Mouse (Mus musculus) midbrain, embryonic 11.5 days (tissue): ENCODE results near the gene Wdr73. TPM values are rescaled to one million over a fixed set of nuclear protein-coding genes. Genes with fewer than 3 reads are reported as not detected.

Experiments
- ATAC-seq: fragments of 200-750 bp; cut with Nextera tagmentation; 2 replicates; pipeline ENCODE4 v1.8.0; 2017; ENCODE audit warnings: moderate TSS enrichment, moderate library complexity; ENCODE audit not compliant: low FRiP score
- DNase-seq: peaks from one replicate; pipeline ENCODE4 v3.0.0; 2015; ENCODE audit warnings: low spot score; ENCODE audit errors: missing footprints
- H3K27ac ChIP-seq: fragments of 300-500 bp; sonication (generic); 2 replicates; pipeline ENCODE4 v1.5.1; 2014; ENCODE audit warnings: low read depth, low read length
- H3K27me3 ChIP-seq: fragments of 300-500 bp; sonication (generic); 2 replicates; pipeline ENCODE4 v1.6.1; 2014; ENCODE audit warnings: mild to moderate bottlenecking, low read length, moderate library complexity, mixed read lengths; ENCODE audit not compliant: control insufficient read depth, insufficient read depth
- H3K36me3 ChIP-seq: fragments of 300-500 bp; sonication (generic); 2 replicates; pipeline ENCODE4 v1.6.1; 2014; ENCODE audit warnings: mild to moderate bottlenecking, low read length, moderate library complexity, mixed read lengths; ENCODE audit not compliant: control insufficient read depth, insufficient read depth
- H3K4me1 ChIP-seq: fragments of 300-500 bp; sonication (generic); 2 replicates; pipeline ENCODE4 v1.6.1; 2014; ENCODE audit warnings: low read length; ENCODE audit not compliant: control insufficient read depth, insufficient read depth
- H3K4me2 ChIP-seq: fragments of 300-500 bp; sonication (generic); 2 replicates; pipeline ENCODE4 v1.6.1; 2014; ENCODE audit warnings: mild to moderate bottlenecking, moderate library complexity
- H3K4me3 ChIP-seq: fragments of 300-500 bp; sonication (generic); 2 replicates; pipeline ENCODE4 v1.5.1; 2014; ENCODE audit warnings: low read depth, low read length
- H3K9ac ChIP-seq: fragments of 300-500 bp; sonication (generic); 2 replicates; pipeline ENCODE4 v1.6.1; 2014; ENCODE audit warnings: low read length
- H3K9me3 ChIP-seq: fragments of 300-500 bp; sonication (generic); 2 replicates; pipeline ENCODE4 v1.6.1; 2016; ENCODE audit warnings: low read length; ENCODE audit not compliant: control insufficient read depth
- WGBS: fragments of 180-500 bp; shearing (Covaris S2); extraction: QIAGEN DNeasy Blood & Tissue Kit; methylation state at CpG from one replicate; pipeline ENCODE4 v1.1.7; 2014; 5-methylcytosine and 5-hydroxymethylcytosine counted together
- polyA plus RNA-seq: library from polyadenylated mRNA; unstranded; fragments of >200 nt; fragmentation: Nextera tagmentation; extraction: Ambion mirVana; gene quantifications from 2 replicates; pipeline ENCODE4 v1.2.1, GENCODE M21; 2014

Wdr73 gene
- polyA plus RNA-seq, 1 experiment from 2014 or later: 36.1 TPM

DNA sequence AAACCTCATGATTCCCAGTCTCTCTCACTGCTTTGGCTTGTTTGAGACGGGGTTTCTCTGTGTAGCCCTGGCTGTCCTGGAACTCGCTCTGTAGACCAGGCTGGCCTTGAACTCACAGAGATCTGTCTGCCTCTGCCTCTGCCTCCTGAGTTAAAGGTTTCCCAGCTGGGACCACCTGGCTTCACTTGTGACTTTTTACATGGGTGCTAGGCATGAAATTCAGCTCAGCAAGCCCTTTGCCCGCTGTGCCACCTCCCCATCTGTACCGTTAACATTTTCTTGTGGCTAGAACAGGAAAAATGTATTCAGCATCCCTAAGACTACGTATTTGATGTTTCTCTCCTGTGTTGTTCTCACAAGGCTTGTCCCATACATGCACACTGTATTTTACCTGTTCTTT lies 50.5 kb downstream of the Wdr73 start:
- ATAC-seq: no peak
- H3K4me3 ChIP-seq: no peak overlapping the region
- DNase-seq: no peak
- H3K27ac ChIP-seq: no peak overlapping the region
- H3K36me3 ChIP-seq: no peaks in the 10 kb centered on the region
- no peaks in the 10 kb centered on the region for H3K27me3 ChIP-seq
- no peaks in the 10 kb centered on the region for H3K4me1 ChIP-seq
- no peaks in the 10 kb centered on the region for H3K9me3 ChIP-seq
- WGBS: 84% methylated on average over 5 of the region's 5 CpGs
- H3K4me2 ChIP-seq: no peak overlapping the region
- H3K9ac ChIP-seq: no peak overlapping the region

DNA sequence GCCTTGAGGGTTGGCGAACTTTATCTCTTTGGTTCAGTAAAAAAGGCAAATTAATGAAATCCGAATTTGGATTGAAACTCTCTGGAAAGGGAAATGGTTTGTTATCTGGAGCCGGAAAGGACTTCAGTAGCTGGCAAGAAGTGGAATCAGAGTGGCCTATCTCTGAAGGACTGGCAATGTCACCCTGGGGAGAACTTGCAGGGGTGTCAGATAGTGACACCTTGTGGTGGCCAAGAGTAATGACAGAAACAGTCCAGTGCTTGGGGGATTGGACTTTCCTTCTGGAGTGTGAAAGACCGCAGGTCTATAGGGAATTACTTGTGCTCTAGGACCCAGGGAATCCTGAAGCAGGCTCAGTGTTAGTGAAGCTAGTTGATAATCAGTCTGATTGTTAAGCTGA lies 51.4 kb downstream of the Wdr73 start:
- DNase-seq (peak; percentile 89), ATAC-seq (0 out of 2 replicates have a peak, but pooled peaks have one; percentile 38)
- 34% methylated on average over 4 of the region's 4 CpGs for WGBS

DNA sequence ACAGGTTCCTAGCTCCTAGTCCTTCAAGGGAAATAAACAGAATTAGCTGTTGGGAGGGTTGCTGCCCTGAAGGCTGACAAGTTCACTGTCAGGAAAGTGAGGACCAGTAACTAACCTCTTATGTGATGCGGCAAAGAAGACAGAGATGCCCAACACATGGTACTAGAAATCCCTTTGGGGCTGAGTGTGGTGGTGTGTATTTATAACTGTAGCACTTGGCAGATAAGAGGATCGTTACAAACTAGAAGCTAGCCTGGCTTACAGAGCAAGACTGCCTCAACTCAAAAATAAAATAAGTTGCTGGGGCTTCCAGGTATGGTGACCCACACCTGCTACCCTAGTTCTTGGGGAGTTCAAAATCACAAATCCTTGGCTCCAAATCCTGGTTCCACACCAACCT lies 51.8 kb downstream of the Wdr73 start:
- Histone ChIP-seq H3K27me3 (no peaks in the 10 kb centered on the region), H3K9me3 (no peaks in the 10 kb centered on the region), H3K4me2 (no peak overlapping the region), H3K9ac (no peak overlapping the region), H3K27ac (no peak overlapping the region), H3K36me3 (no peaks in the 10 kb centered on the region), H3K4me1 (no peaks in the 10 kb centered on the region), H3K4me3 (no peak overlapping the region)
- ATAC-seq (no peak), DNase-seq (no peak)
- WGBS: 87% methylated on average over 2 of the region's 2 CpGs

More for the DNA sequence above, 51.4 kb downstream of the Wdr73 start:
- H3K4me2 ChIP-seq: no peak overlapping the region
- no peaks in the 10 kb centered on the region for H3K9me3 ChIP-seq
- no peaks in the 10 kb centered on the region for H3K27me3 ChIP-seq
- no peaks in the 10 kb centered on the region for H3K36me3 ChIP-seq
- H3K4me1 ChIP-seq: no peaks in the 10 kb centered on the region
- no peak overlapping the region for H3K9ac ChIP-seq
- H3K27ac ChIP-seq: no peak overlapping the region
- no peak overlapping the region for H3K4me3 ChIP-seq

DNA sequence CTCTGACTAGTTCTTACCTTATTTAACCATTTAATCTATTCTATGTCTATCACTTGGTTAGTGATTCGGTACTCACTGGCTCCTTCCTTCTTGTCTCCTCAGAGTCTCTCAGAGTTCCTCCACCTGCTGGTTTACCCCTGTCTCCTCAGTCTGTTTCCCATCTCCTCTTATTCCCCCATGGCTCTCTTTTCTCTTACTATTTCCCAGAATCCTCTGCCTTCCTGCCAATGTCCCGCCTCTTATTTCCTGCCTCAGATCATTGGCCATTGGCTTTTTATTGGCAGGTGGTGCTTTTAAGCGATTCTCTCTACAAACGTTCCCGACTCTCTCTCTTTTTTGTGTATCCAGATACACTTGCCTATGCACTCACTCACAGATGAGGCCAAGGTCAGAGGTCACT lies 54.4 kb downstream of the Wdr73 start:
- Histone ChIP-seq H3K9me3 (no peaks in the 10 kb centered on the region), H3K4me2 (no peak overlapping the region), H3K9ac (no peak overlapping the region), H3K36me3 (no peaks in the 10 kb centered on the region), H3K27me3 (no peaks in the 10 kb centered on the region), H3K4me1 (no peaks in the 10 kb centered on the region), H3K27ac (no peak overlapping the region), H3K4me3 (no peak overlapping the region)
- WGBS: 91% methylated on average over 5 of the region's 5 CpGs
- ATAC-seq (no peak), DNase-seq (no peak)

DNA sequence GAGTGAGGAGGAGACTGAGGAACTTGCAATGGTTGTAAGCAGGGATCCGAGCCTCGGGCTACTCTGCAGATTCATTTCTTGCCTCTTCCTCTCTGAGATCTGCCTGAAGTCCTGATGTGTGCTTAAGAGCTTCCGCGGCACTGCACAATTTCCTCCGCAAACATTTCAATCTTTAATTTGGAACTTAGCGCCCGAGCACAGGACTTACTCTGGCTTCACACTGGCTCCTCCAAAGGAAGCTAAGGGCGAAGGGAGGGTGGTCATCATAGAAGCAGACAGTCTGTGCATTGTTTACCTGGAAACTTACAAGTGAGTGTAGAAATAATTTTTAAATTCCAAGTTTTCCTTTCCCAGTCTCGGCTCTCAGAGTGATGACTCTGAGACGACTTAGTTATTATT lies 54.8 kb downstream of the Wdr73 start:
- DNase-seq (peak; percentile 33), ATAC-seq (no peak)
- no peak overlapping the region for H3K9ac ChIP-seq
- H3K9me3 ChIP-seq: no peaks in the 10 kb centered on the region
- no peaks in the 10 kb centered on the region for H3K4me1 ChIP-seq
- H3K27ac ChIP-seq: no peak overlapping the region
- 91% methylated on average over 10 of the region's 10 CpGs for WGBS
- no peak overlapping the region for H3K4me3 ChIP-seq
- no peak overlapping the region for H3K4me2 ChIP-seq
- no peaks in the 10 kb centered on the region for H3K27me3 ChIP-seq
- no peaks in the 10 kb centered on the region for H3K36me3 ChIP-seq

DNA sequence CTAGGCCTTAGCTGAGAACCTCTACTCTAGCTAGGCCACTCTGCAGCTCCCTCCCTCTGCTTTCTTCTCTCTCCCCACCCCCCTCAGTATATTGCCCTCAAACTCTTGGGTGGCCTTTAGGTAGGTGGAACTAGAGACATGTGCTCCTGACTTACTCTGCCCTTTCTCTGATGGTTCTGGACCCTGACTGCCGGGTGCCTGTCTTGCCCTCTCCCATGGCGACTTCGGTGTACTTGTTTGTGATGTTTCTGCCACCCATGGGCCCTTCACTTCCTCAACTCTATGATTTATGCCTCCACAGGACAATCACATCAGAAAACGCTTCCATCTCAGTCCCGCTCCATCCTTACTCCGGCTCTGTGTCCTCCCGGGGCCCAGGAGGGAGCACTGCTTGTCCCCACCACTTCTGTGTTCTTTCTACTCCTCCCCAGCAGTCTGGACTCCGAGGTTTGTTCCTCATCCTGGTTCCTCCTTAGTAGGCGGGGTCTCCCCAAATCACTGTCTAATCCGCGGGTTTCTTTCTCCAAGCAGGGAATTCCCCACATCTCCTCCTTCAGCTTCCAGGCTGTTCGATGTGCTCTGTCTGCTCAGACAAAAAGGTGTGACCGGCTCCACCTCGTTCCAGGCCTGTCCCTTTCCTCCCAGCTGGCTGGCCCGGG lies 55.3 kb downstream of the Wdr73 start:
- Histone ChIP-seq H3K27ac (no peak overlapping the region), H3K36me3 (no peaks in the 10 kb centered on the region), H3K27me3 (no peaks in the 10 kb centered on the region), H3K9ac (no peak overlapping the region), H3K9me3 (no peaks in the 10 kb centered on the region), H3K4me3 (no peak overlapping the region), H3K4me1 (no peaks in the 10 kb centered on the region), H3K4me2 (no peak overlapping the region)
- WGBS: 79% methylated on average over 15 of the region's 15 CpGs
- ATAC-seq (no peak), DNase-seq (peak; percentile 81)

DNA sequence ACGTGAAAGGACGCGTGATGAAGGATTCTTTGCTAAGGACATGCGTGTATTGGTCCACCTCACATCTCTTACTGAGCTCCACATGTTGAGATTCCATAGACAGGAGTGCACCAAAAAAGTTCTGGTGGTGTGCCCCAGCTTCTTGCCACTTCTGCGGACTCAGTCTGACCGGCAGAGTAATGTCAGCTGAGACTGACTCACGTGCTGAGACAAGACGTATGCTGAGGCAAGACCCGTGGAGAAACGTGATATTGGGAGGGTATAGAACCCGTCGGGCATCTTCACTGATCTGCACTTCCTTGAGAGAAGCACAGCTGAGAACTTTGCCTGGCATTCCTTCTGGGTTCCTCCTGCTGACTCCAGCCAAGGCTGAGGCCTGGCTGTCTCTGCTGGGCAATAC lies 56.4 kb downstream of the Wdr73 start:
- Histone ChIP-seq H3K36me3 (no peaks in the 10 kb centered on the region), H3K4me3 (no peak overlapping the region), H3K4me1 (no peaks in the 10 kb centered on the region), H3K9me3 (no peaks in the 10 kb centered on the region), H3K27ac (no peak overlapping the region), H3K9ac (no peak overlapping the region), H3K27me3 (no peaks in the 10 kb centered on the region), H3K4me2 (no peak overlapping the region)
- peak; percentile 57 for DNase-seq
- ATAC-seq: no peak
- WGBS: 96% methylated on average over 12 of the region's 12 CpGs

DNA sequence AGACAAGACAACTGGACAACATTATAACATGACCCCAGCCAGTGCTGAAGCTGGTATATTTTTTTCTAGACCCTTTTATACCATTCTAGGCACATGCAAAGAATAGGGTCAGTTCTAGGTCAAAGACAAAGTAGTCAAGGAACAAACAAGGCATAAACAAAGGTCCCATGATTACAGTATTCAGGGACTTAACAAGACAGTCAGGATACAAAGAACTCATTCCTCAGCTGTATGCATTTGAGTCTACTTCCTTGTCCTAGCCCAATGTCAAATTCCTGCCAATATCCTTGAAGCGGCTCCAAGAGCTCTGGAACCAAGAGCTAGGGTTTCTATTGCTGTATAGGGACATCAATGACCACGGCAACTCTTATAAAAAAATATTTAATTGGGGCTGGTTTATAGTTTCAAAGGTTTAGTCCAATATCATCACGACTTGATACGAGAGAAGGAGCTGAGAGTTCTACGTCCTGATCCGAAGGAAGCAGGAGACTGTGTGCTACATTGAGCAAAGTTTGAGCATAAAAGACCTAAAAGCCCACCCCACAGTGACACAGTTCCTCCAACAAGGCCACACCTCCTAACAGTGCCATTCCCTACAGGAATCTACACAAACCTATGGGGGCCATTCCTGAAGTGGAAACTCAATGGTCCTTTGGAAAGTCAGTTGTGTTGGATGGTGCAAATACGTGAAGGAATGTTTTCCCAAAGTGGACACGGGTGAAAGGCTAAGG lies 57.0 kb downstream of the Wdr73 start:
- H3K36me3 ChIP-seq: no peaks in the 10 kb centered on the region
- no peak overlapping the region for H3K9ac ChIP-seq
- ATAC-seq (no peak), DNase-seq (peak; percentile 75)
- no peak overlapping the region for H3K4me3 ChIP-seq
- 93% methylated on average over 8 of the region's 8 CpGs for WGBS
- H3K27me3 ChIP-seq: no peaks in the 10 kb centered on the region
- H3K4me2 ChIP-seq: no peak overlapping the region
- no peak overlapping the region for H3K27ac ChIP-seq
- no peaks in the 10 kb centered on the region for H3K4me1 ChIP-seq
- no peaks in the 10 kb centered on the region for H3K9me3 ChIP-seq

DNA sequence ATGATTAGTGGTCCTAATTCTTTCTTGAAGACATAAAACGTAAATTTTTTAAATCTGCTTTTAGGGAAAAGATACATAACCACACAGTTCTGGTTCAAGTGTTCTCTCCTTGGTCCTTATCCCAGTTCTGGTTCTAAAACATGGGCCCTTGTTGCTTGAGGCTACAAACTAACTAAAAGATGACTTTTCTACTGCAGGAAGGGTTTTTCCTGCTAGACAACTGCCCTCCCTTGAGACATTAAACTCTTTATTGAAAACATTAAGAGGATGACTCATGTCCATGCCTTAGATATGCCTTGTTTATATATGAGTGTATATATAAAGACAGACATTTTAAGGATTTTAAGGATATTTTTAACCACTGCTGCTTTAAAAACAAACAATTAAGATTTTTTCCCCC lies 57.9 kb downstream of the Wdr73 start:
- Histone ChIP-seq H3K4me3 (no peak overlapping the region), H3K9ac (no peak overlapping the region), H3K27ac (no peak overlapping the region), H3K4me1 (no peaks in the 10 kb centered on the region), H3K9me3 (no peaks in the 10 kb centered on the region), H3K4me2 (no peak overlapping the region), H3K27me3 (no peaks in the 10 kb centered on the region), H3K36me3 (no peaks in the 10 kb centered on the region)
- DNase-seq: no peak
- 93% methylated on average over 1 of the region's 1 CpGs for WGBS
- no peak for ATAC-seq
